Mouse (Mus musculus) layer of hippocampus, postnatal 25 days (tissue): ENCODE measurements at regions not wholly inside any gene's neighbourhood (a gene's known extent, or its start where the extent isn't known, plus 50 kb on each side); places are given as distances from the start of the nearest gene placed in this dataset.
A peak's percentile ranks its signal among the peaks of the same experiment; 100 is the strongest.

Experiments
- DNase-seq, 2 experiments: peaks; one replicate each; pipeline ENCODE4 v3.0.0; 2022; ENCODE audit warnings: mixed read lengths in 2 of 2, low spot score in 1 of 2; ENCODE audit errors: extremely low spot score in 1 of 2

GRCm38 (mm10) chrX:145672776-145673175 is 167.8 kb upstream of the Amot start:
- DNase-seq = peak in 1 of 2 experiments; percentile 18

- no peak for DNase-seq
Measured at GRCm38 (mm10) chrX:145651647-145652046, 146.7 kb upstream of the Amot start.

DNA sequence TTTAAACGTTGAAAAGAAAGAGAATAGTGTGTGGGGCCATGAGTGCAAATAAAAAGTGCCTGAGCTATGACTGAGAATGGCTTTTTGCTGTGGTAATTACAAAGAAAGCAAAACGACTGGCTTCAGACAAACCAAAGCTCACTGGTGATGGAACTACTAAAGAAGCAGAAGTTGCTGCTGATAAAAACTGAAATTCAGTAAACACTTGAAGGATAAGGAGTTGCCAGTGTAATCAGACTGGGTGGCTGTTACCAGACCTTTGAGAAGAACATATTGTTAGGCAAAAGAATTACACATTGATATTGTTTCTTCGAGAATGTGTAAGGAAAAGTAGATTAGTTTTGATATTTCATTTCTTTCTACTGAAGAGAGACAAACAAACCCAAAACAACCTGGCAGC is 114.7 kb upstream of the Amot start:
- no peak for DNase-seq

GRCm38 (mm10) chrX:145602085-145602484 is 97.1 kb upstream of the Amot start:
- DNase-seq = no peak

- no peak for DNase-seq
Measured at GRCm38 (mm10) chrX:145590733-145591132, 85.8 kb upstream of the Amot start.

DNA sequence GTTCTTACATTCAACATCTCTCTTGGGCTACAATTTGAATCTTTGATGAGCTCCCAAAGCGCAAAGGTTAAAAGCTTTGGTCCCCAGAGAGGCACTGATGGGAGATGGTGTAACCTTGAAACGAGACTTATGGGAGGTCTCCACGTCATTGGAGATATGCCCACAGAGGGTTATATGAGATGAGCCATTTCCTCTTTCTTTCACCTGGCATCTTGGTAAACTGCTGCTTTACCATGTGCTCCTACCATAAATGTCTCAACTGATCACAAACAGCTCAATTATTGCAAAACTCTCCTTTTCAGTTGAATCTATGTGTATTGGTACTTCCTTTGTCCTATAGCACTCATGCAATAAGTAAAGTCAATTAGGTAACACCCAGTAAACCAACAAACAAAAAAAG is 62.5 kb upstream of the Amot start:
- no peak for DNase-seq

DNA sequence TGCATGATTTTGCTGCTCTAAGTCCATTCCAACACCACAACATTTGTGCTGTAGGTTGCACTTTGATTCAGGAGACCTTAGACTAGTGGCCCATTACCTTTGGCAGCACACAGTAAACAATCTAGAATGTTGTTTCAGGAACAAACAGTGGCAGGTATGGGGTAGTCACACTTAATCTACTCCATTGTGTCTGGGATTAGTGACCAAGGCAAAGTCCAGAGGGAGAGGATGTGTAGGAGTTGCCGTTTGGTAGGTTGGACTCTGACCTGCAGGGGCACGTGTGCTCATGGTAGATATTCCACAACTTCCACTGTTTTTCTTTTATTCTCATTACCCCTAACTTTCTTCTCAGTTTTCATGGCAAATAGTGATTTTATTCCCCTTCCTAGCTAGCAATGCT is 62.1 kb upstream of the Amot start:
- DNase-seq = no peak

DNA sequence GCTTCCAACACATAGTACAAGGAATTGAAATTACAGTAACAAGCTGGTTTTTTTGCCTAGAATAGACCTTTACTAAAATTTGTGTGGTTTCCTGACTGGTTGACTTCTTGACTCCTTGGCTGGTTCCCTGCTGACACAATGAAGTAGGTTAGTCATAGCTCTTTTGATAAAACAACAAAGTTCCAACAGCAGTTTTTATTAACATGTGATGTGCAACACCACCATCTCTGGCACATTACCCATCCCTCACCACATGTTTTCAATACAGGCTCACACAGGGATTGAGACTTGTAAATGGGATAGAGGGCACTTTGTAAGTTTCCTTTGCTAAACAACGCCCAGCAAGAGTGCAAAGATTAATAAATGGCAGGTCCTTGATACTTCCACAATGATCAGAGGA is 53.9 kb upstream of the Amot start:
- no peak for DNase-seq
